Mouse (Mus musculus) cerebellum, adult 2 months (tissue): ENCODE measurements at regions not wholly inside any gene's neighbourhood (a gene's known extent, or its start where the extent isn't known, plus 50 kb on each side); places are given as distances from the start of the nearest gene placed in this dataset.

ENCODE experiments used
- CTCF ChIP-seq: fragments of 200-500 bp; IDR thresholded peaks from 2 replicates; pipeline ENCODE4 v1.5.1; 2011; ENCODE audit warnings: low read depth, mild to moderate bottlenecking, control low read depth, low read length, moderate library complexity, borderline replicate concordance; ENCODE audit not compliant: insufficient read depth
- POLR2A ChIP-seq: fragments of 200-500 bp; IDR thresholded peaks from 2 replicates; pipeline ENCODE4 v1.6.1; 2011; ENCODE audit warnings: low read length, control low read depth, borderline replicate concordance; ENCODE audit not compliant: insufficient read depth

DNA sequence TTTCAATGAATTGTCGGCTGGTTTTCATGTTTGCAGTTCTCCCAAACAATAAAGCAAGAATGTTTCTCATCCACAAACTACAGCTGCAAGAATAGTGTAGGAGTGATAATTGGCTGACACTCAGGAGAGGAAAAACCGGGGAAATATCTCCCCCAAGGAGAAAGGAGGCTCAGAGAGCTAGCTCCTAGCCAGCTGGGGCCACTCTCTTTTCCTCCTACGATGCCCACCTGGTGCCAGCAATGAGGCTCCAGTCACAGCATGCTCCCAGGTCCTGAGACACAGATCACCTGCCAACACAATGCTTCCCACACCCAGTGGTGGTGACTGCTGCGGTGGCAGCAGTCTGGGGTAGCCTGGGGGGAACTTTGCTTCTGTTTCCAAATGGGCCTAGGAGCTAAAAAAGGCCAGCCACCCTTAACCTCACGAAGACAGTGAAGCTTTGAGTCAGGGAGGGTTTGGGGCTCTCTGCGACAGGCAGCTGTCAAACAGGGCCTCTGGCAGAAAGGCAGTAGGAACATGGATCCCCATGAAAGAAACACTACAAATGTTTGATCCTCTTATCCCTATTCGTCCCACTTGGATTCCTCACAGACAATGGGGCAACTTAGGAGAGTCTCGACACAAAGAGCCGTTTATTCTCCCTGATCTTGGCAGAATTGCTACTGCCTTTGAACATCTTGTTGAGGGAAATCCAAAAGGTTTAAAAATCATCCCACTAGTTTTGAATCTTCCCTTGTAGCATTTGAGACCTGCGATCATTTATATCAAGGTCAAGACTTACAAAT is 527.8 kb downstream of the Efnb2 start:
- no peak for TF ChIP-seq POLR2A
- no peak for TF ChIP-seq CTCF
